Mouse (Mus musculus): ENCODE results near the gene Ddi2.

- TF ChIP-seq CTCF (IDR thresholded peaks at IDR 0.05; ENCODE audit: borderline replicate concordance, insufficient read depth, low read length), result no peak
- TF ChIP-seq POLR2A (IDR thresholded peaks at IDR 0.05; ENCODE audit: low read depth, low read length), result no peak
These were observed 69.4 kb downstream of the Ddi2 start for GRCm38 (mm10) chr4:141653813-141654212.

Data from embryonic fibroblast, embryonic 13.5 days (primary cell).